Mouse (Mus musculus): ENCODE results near the gene Frmd5.

DNA sequence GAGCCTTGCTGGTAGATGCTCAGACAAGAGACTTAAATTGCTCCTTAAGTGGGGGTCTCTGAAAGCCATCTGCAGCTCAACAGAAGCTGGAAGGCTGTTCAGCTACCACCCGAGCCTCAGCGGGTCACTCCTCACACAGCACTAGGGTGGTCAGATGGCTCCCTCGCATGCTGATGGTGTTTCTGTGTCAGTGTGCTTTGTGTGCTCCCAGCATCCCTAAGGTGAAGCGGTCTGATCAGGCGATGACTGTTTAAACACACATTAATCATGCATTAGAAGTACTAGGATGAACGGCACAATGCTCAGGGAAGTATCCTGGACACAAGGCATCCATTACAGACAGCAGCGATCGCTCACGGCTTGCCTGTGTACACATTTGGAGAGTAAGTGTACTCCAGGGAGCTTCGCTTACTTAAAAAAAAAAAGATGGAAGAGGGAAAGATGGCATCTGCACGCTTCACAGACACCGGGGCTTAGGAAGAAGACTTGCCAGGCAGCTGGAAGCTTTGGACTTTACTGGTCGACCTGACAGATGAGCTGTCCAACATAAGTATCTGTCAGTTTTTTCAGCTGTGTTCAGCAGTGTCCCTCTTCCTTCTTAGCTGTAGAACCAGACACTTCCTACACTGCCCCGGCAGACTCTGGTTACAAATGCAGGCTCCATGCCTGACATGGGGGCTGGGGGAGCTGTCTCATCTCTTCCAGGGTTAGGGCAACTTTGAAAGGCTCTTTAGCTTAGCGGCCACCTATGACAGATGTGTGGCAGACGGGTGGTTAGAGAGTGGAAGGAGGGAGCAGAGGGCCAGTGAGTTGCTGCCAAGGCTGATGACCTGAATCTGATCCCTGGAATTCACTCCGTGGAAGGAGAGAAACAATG, 196.6 kb downstream of the Frmd5 start:
- TF ChIP-seq POLR2A (IDR thresholded peaks at IDR 0.05; ENCODE audit: low read depth, low read length), result no peak
- TF ChIP-seq CTCF (conservative IDR thresholded peaks at IDR 0.05; ENCODE audit: insufficient read depth, insufficient read length, low read depth, low read length), result no peak
